Mouse (Mus musculus) cerebellum, adult 2 months (tissue): ENCODE data around the gene Gm10053. TPM values are rescaled to one million over a fixed set of nuclear protein-coding genes. Genes with fewer than 3 reads are reported as not detected.

Source experiments
- DNase-seq, 2 experiments: peaks; one replicate each; pipeline ENCODE4 v3.0.0; 2021
- H3K27ac ChIP-seq: fragments of 200-500 bp; 2 replicates; pipeline ENCODE4 v1.5.1; 2012; ENCODE audit warnings: low read length, control low read depth, inconsistent platforms; ENCODE audit not compliant: insufficient read depth
- H3K27me3 ChIP-seq: fragments of 200-500 bp; 2 replicates; pipeline ENCODE4 v1.6.1; 2012; ENCODE audit warnings: inconsistent platforms, mild to moderate bottlenecking, low read length, moderate library complexity; ENCODE audit not compliant: control insufficient read depth, insufficient read depth
- H3K4me1 ChIP-seq: fragments of 200-500 bp; 2 replicates; pipeline ENCODE4 v1.6.1; 2011; ENCODE audit warnings: low read length; ENCODE audit not compliant: control insufficient read depth, insufficient read depth
- H3K4me3 ChIP-seq: fragments of 200-500 bp; replicated peaks from 2 replicates; pipeline ENCODE3; 2011; ENCODE audit warnings: mild to moderate bottlenecking, low read depth, low read length, control low read depth; ENCODE audit not compliant: insufficient read depth
- CTCF ChIP-seq: fragments of 200-500 bp; IDR thresholded peaks from 2 replicates; pipeline ENCODE4 v1.5.1; 2011; ENCODE audit warnings: low read depth, mild to moderate bottlenecking, control low read depth, low read length, moderate library complexity, borderline replicate concordance; ENCODE audit not compliant: insufficient read depth
- POLR2A ChIP-seq: fragments of 200-500 bp; IDR thresholded peaks from 2 replicates; pipeline ENCODE4 v1.6.1; 2011; ENCODE audit warnings: low read length, control low read depth, borderline replicate concordance; ENCODE audit not compliant: insufficient read depth
- WGBS: fragments of 180-500 bp; shearing (Covaris S2); methylation state at CpG from one replicate; pipeline ENCODE4 v1.1.7; 2018; 5-methylcytosine and 5-hydroxymethylcytosine counted together
- polyA plus RNA-seq: library from polyadenylated mRNA; depleted of rRNA; stranded (reverse); fragments of >200 nt; gene quantifications from 2 replicates; pipeline ENCODE4 v1.2.3, GENCODE M21; 2012

Gm10053 gene
- polyA plus RNA-seq, 1 experiment = 167 TPM

- Histone ChIP-seq H3K27me3 (peaks cover 7% of the 10 kb centered on the region), H3K4me1 (peaks cover 7% of the 10 kb centered on the region), H3K27ac (no peak overlapping the region), H3K4me3 (no peak overlapping the region)
- no peak for DNase-seq
- TF ChIP-seq POLR2A (no peak), CTCF (no peak)
- WGBS = 24% methylated on average over 4 of the region's 4 CpGs
These were observed 21.1 kb downstream of the Gm10053 start for GRCm38 (mm10) chr19:24896536-24896935.

GRCm38 (mm10) chr19:24897006-24897895, 21.8 kb downstream of the Gm10053 start:
- 2% methylated on average over 57 of the region's 57 CpGs for WGBS

GRCm38 (mm10) chr19:24897896-24898736, 22.6 kb downstream of the Gm10053 start:
- no peak for DNase-seq
- H3K4me1 ChIP-seq = peaks cover 7% of the 10 kb centered on the region
- TF ChIP-seq CTCF = no peak
- TF ChIP-seq POLR2A = no peak
- H3K27ac ChIP-seq = no peak overlapping the region
- no peak overlapping the region for H3K4me3 ChIP-seq
- peaks cover 7% of the 10 kb centered on the region for H3K27me3 ChIP-seq
- WGBS = 4% methylated on average over 20 of the region's 20 CpGs

More at GRCm38 (mm10) chr19:24897006-24897895, 21.8 kb downstream of the Gm10053 start:
- no peak for DNase-seq
- no peak overlapping the region for H3K27ac ChIP-seq
- TF ChIP-seq POLR2A (no peak), CTCF (no peak)
- peaks cover 7% of the 10 kb centered on the region for H3K4me1 ChIP-seq
- H3K27me3 ChIP-seq = peaks cover 7% of the 10 kb centered on the region
- H3K4me3 ChIP-seq = no peak overlapping the region

- TF ChIP-seq POLR2A = no peak
- TF ChIP-seq CTCF = no peak
- peaks cover 7% of the 10 kb centered on the region for H3K27me3 ChIP-seq
- no peak overlapping the region for H3K27ac ChIP-seq
- 5% methylated on average over 34 of the region's 34 CpGs for WGBS
- DNase-seq = no peak
- no peak overlapping the region for H3K4me3 ChIP-seq
- peaks cover 7% of the 10 kb centered on the region for H3K4me1 ChIP-seq
These were observed 23.5 kb downstream of the Gm10053 start for GRCm38 (mm10) chr19:24898737-24899577.

GRCm38 (mm10) chr19:24899578-24900544, 24.4 kb downstream of the Gm10053 start:
- Histone ChIP-seq H3K27me3 (peaks cover 7% of the 10 kb centered on the region), H3K27ac (no peak overlapping the region), H3K4me1 (peaks cover 7% of the 10 kb centered on the region), H3K4me3 (no peak overlapping the region)
- no peak for TF ChIP-seq CTCF
- no peak for TF ChIP-seq POLR2A
- peak in 1 of 2 experiments; percentile 21 for DNase-seq
- WGBS = under 1% methylated on average over 83 of the region's 84 CpGs

GRCm38 (mm10) chr19:24900581-24901220, 25.2 kb downstream of the Gm10053 start, which contains the start of gene Foxd4:
Foxd4 (minus strand) TSS chr19:24901197.
- no peak within 1 kb of the TSS for H3K4me3 ChIP-seq
- under 1% methylated on average over 27 of the region's 27 CpGs for WGBS
- no peak for TF ChIP-seq POLR2A
- TF ChIP-seq CTCF = no peak
- peaks cover 7% of the 10 kb centered on the region for H3K4me1 ChIP-seq
- DNase-seq = no peak
- H3K27me3 ChIP-seq = peaks cover 7% of the 10 kb centered on the region
- no peak within 1 kb of the TSS for H3K27ac ChIP-seq
